Mouse (Mus musculus) erythroblast, embryonic 14.5 days (primary cell): ENCODE measurements around the gene Kif27.

Source experiments
- GATA1 ChIP-seq: IDR thresholded peaks from 2 replicates; pipeline ENCODE4 v1.6.1; 2012; ENCODE audit warnings: low read length, inconsistent platforms, mixed read lengths
- TAL1 ChIP-seq: IDR thresholded peaks from 3 replicates; pipeline ENCODE4 v1.6.1; 2012; ENCODE audit warnings: low read length, inconsistent platforms, mixed read lengths

DNA sequence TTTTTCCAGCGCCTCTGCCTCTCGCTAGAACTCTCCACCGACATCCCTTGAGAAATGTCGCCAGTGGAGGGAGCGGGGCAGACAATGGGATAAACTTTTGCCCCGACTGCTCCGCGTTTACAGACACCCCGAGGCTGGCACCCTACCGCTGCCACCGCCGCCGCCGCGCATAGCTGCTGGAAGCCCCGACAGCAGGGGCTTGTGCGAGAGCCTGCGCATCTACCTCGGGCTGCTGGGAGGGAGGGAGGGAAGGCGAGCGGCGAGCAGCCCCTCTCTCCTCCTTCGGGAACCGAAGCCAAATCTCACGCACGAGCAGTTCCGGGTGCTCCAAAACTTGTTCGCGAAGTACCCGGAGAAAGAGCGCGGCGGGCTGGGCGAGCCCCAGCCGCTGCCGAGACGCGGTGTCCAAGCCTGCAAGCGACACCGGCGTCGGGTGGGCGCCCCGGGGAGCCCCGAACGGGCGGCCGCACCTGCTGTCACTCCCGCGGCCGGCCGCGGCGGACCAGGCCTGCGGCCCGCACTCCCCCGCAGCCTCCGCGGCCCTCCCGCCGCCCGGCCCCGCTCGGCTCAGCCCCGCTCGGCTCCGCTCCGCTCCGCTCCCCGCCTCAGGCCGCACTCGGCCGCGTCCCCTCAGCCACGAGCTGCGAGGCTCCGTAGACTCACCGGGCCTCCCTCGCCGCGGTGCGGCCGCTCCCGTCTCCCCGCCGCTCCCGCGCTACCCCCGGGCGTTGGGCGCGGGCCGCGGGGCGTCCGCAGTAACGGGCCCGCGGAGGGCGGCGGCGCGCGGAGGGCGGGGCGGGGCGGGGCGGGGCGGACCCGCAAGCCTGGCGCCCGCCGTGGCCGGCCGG lies 85.3 kb downstream of the Kif27 start:
- TF ChIP-seq TAL1 (no peak), GATA1 (no peak)
